Mouse (Mus musculus): ENCODE data around the gene Inpp5d. TPM values are rescaled to one million over a fixed set of nuclear protein-coding genes. Genes with fewer than 3 reads are reported as not detected.

Gene Inpp5d
- 2.2 TPM for polyA plus RNA-seq (2014; fragmentation: Illumina TruSeq; extraction: RNeasy Lipid Tissue Mini Kit (QIAGEN cat#74804); ENCODE audit: low read depth, low replicate concordance)

GRCm38 (mm10) chr1:87620211-87620668 lies at the start of gene Inpp5d:
Gene Inpp5d (plus strand): TSS chr1:87620312.

GRCm38 (mm10) chr1:87573800-87574215 lies 46.3 kb upstream of the Inpp5d start, which contains the start of gene Ngef:
Gene Ngef (minus strand): TSS chr1:87573870.

GRCm38 (mm10) chr1:87755641-87756470 lies 135.7 kb downstream of the Inpp5d start, which contains the start of gene Atg16l1:
Gene Atg16l1 (plus strand): TSS chr1:87755870.

Other genes with a start within 250 kb of the Inpp5d start
- gene Kcnj13, start 225.6 kb upstream of the Inpp5d start, polyA plus RNA-seq (2014; fragmentation: Illumina TruSeq; extraction: RNeasy Lipid Tissue Mini Kit (QIAGEN cat#74804); ENCODE audit: low read depth, low replicate concordance), result not detected
- not detected for gene Snorc, start 150.0 kb upstream of the Inpp5d start, polyA plus RNA-seq (2014; fragmentation: Illumina TruSeq; extraction: RNeasy Lipid Tissue Mini Kit (QIAGEN cat#74804); ENCODE audit: low read depth, low replicate concordance)
- 0.37 TPM for gene Neu2, start 110.4 kb upstream of the Inpp5d start, polyA plus RNA-seq (2014; fragmentation: Illumina TruSeq; extraction: RNeasy Lipid Tissue Mini Kit (QIAGEN cat#74804); ENCODE audit: low read depth, low replicate concordance)
- gene Ngef, start 46.4 kb upstream of the Inpp5d start, polyA plus RNA-seq (2014; fragmentation: Illumina TruSeq; extraction: RNeasy Lipid Tissue Mini Kit (QIAGEN cat#74804); ENCODE audit: low read depth, low replicate concordance), result 2.2 TPM
- 13.3 TPM for gene Atg16l1, start 135.6 kb downstream of the Inpp5d start, polyA plus RNA-seq (2014; fragmentation: Illumina TruSeq; extraction: RNeasy Lipid Tissue Mini Kit (QIAGEN cat#74804); ENCODE audit: low read depth, low replicate concordance)
- gene Sag, start 183.4 kb downstream of the Inpp5d start, polyA plus RNA-seq (2014; fragmentation: Illumina TruSeq; extraction: RNeasy Lipid Tissue Mini Kit (QIAGEN cat#74804); ENCODE audit: low read depth, low replicate concordance), result not detected
- 11.4 TPM for gene Dgkd, start 233.0 kb downstream of the Inpp5d start, polyA plus RNA-seq (2014; fragmentation: Illumina TruSeq; extraction: RNeasy Lipid Tissue Mini Kit (QIAGEN cat#74804); ENCODE audit: low read depth, low replicate concordance)

Measured in liver, adult 10 weeks (tissue).